Mouse (Mus musculus) right cerebral cortex, postnatal 36 days (tissue): ENCODE data around the gene Perm1.

Experiments
- DNase-seq, 2 experiments: peaks; one replicate each; pipeline ENCODE4 v3.0.0; 2022; ENCODE audit warnings: low spot score in 2 of 2, mixed read lengths in 1 of 2

Perm1 gene

GRCm38 (mm10) chr4:156215649-156216048 lies at the start of gene Perm1:
TSS of gene Perm1 (plus strand) at chr4:156215868.
- DNase-seq: no peak

DNA sequence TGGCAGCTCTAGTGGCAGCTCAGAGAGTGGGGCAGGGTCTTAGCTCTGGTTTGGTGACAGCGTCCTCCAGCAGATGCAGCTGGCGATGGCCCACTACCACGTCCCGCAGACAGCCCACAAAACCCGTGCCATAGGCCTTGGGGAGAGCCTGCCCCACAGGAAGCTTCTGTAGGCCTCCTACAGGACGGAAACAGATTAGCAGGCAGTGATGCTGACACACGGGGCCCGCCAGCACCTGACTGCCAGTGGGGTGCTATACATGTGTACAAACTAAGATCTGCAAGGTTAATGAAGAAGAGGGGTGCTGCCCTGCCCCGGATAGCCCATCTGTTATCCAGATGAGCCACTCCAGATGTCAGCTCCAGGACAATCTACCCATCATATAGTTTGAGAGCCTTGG lies 49.2 kb upstream of the Perm1 start:
- DNase-seq: no peak

DNA sequence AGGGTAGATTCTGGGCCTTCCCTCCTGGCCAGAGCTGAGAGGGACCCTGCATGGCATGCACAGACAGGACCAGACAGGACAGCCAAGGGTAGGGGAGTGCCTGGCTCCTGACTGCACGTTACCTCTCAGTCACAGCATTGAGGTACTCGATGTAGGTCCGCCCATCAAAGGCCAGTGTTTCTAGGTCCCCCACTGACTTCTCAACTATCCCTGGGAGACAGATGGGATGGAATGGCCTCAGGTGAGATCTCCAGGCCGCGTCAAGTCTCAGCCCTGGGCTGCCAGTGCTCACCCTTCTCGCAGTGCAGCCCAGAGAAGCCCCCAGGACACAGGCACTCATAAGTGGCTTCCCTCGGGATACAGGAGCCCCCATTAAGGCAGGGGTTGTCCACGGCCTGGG lies 47.1 kb upstream of the Perm1 start:
- DNase-seq: no peak

DNA sequence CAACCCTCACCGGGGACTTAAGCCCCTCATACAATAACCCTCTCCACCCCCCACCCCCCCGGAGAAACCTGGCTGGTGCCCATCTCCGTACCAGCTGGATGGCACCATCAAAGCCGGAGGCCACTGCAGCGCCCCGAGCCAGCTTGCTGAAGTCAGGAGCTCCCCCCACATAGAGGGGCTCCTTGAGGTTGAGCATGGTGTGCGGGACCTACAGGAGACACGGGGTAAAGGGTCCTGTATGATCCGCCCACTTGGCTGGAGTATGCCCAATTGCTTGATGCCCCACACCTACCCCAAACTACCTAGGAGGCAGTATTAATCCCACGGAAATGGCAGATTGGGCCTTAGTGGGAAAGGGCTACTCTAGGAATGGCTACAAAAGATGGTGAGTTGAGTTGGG lies 46.5 kb upstream of the Perm1 start:
- DNase-seq: peak in 1 of 2 experiments; percentile 0

DNA sequence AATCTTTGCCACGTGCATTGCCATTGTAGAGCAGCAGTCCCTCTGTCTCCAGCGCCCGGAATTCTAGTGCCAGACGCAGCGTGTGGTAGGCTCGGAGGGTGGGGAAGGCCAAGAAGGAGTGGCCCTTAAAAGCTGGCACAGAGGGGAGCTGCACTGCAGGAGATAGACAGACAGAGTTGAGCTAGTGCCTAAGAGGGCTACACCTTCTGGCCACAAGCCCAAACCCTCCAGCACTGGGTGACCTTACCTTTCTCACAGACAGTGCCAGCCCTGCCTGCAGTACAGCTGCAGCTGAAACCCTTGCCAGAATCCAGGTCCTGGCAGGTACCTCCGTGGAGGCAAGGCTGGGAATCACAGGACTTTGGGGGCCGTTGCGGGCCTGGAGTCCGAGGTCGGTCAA lies 43.8 kb upstream of the Perm1 start:
- DNase-seq: no peak

DNA sequence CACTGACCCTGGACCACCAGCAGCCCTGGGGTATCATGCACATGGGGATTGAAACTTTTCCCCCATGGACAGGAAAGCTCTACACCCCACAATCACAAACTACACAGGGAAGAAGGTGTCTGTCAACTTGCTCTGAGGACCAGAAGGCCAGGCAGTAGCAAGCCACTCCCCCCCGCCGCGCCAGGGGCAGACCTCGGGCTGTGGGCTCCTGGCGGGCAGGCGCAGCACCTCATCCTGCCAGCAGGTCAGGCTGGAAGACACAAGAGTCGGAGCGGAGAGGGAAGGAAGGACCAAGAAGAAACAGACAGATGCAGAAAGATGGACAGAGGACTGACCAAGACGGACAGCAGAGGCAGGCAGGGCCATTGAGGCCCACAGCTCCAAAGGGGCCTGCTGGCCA lies 38.0 kb upstream of the Perm1 start:
- DNase-seq: no peak

- no peak for DNase-seq
Measured at GRCm38 (mm10) chr4:156183747-156184146, 31.9 kb upstream of the Perm1 start.

DNA sequence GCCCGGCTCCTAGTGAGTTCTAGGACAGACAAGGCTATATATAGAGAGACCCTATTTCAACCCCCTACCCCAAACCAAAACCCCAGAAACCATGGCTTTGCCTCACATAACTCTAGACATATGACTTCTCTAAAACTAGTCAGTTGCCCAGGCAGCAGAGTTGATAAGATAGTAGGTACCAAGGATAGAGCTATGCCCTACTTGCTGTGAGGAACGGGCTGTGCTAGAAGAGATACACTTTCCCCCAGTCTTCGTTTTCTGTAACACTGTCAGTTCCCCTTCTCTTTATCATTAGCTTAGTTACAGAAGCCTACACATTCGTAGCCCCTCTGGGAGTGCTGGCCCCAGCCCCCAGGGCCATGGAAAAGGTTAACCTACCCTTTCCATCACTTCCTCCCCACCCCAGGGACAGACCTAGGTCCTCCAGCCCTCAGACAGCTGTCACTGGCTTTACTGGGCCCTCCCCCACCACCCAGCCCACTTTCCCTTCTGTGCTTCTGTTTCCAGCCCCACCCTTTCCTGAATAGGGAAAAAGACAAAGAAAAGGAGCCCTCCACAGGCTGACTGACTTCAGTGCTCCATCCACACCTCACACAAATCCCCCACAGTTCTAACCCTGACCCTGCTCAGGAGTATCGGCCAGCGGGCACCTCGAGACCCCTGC lies 31.2 kb upstream of the Perm1 start:
- no peak for DNase-seq

GRCm38 (mm10) chr4:156185456-156185949 lies 30.2 kb upstream of the Perm1 start:
- DNase-seq: no peak

GRCm38 (mm10) chr4:156185950-156186850 lies 29.5 kb upstream of the Perm1 start:
- DNase-seq: peak; percentile 45 to 59

DNA sequence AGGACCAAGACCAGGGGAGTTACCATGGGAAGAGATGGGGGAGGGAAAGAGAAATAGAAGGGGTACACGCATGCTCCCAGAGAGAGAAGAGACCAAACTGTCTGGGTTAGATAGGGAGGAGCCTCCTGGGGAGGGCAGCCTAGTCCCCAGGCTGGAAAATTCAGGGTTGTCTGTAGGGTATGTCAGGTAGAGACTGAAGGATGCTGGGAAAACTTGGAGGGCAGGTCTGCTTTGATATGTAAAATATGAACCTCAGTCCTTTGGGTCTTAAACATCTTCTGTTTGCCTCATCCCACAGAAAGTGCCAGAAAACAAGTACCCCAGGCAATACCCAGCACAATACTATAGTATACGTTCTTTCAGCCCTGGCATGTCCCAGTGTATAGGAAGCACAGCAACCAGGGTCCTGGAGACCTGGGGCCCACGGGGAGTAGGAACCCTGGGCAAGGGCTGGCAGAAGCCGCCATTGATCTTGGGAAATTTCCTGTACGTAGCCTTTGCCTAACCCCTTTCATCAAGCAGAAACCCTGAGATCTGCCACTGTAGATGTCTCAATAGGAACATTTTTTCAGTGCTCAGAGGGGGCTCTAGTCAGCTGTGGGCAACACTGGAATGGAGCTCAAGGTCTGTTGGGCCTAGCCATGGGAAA lies 27.4 kb upstream of the Perm1 start:
- DNase-seq: no peak

DNA sequence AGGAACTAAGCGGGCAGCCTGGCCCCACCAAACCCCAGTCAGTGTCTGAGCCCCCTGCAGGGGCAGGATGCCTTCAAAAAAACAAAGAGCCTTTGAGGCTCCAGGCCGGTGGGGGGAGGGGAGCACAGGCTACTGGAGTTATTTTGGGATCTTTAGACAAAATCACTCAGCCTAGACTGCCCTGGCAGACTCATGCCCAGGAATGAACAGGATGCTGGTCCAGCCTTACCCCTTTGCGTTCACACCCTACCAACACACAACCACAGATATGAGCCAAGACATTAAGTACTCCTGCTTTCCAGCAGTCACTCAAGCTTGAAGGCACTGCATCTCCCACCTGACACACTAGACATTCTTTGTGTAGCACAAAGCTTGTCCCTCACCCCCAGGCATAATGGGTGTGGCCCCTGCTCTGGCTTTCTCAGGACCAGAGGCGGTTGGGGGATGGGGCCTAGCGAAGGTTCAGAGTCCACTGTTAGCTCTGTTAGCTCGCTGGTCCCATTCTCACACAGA lies 26.8 kb upstream of the Perm1 start:
- no peak for DNase-seq

DNA sequence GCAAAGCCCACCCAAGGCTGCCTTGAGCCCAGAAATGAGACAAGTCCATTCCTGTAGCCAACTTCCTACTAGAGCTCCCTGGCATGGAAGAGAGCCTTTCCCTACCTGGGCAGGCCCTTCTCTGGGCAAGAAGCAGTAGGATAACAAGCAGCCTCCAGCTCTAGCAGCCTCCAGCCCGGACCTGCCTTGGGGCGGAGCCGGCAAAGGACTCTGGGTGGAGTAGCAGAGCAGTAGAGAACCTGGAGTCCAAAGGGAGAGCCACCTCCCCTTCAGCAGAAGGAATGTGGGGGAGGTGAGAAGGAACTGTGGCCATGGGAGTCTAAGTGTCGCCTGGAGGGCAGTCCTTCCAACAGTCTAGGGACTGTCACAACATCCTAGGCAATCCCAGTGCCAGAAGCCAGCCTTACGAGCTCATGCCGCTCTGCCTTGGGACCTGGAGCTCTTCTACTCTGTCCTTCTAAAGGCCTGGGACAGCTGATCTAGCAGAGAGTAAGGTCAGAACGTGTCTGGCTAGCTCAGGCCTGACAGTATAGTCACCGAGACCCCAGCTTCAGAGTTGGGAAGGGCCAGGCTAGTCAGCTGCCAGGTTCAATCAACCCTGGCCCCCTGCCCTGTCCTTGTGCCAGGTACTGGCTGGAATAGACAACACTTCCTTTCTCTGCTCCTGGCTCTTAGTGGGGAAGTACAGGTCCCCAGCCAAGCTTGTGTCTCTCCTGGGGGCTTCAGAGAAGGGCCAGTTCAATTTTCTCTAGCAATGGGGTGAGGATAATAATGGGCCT lies 23.1 kb upstream of the Perm1 start:
- DNase-seq: no peak

- no peak for DNase-seq
Measured at GRCm38 (mm10) chr4:156193200-156193590, 22.5 kb upstream of the Perm1 start.

GRCm38 (mm10) chr4:156193906-156194305 lies 21.8 kb upstream of the Perm1 start:
- DNase-seq: no peak

DNA sequence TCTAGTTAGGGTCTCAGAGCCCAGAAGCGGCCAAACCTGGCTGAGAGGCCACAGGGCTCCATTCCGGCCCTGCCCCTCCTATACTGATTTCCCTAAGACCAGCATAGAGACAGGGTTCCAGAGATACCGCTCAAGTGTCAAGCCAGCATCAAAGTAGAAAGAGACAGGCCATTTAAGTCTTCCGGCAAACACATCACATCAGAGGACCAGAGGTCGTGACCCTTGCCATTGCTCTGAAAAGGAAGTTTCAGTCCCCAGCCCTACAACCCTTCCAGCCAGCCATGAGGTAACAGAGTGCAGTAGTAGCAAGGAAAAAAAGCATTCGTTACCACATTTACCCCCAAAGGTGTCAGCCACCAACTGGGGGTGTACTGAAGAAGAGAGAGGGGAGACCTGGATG lies 21.3 kb upstream of the Perm1 start:
- DNase-seq: no peak

DNA sequence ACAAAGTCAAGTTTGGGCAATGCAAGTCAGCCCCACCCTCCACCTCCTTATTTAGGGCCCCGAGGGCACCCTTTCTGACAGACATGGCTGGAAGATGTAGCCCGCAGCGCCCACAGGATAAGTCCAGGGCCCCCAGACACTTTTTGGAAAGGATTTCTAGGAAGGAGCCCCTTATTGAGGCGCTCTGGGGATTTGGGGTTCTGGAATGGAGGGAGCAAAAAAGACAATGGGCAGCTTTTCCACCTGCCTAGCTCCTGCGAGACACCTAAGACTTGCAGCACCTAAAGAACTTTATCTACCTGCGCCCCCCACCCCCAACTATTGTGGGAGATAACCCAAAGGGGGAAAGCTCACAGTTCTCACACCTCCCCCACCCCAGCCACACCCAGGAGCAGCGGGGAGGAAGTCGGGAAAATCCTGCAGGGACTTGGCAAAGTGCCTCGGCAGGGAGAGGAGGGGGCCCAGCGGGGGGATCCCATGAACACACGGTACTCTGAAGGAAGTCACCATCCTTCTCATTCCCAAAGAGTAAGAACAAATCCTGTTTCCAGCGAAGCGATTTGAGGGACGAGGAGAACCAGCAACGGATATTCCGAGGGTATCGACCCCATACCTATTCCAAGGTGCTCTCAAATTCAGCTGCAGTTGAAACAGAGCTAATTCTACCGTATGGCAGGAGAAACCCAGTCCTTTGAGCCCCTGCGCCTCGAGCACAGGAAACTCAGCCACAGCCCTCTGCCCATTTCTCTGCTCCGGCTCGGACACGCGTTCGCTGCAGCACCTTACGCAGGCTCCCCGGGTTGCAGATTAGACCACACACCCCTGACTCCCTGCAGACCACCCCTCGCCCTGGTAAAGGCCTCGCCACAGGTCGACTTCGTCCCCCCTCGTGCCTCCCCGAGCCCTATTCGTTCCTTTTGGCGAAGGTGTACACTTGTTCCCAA lies 19.5 kb upstream of the Perm1 start:
- DNase-seq: no peak

- DNase-seq: peak in 1 of 2 experiments; percentile 24
Measured at GRCm38 (mm10) chr4:156197131-156197828, 18.4 kb upstream of the Perm1 start, which contains the start of gene Agrn. TSS of gene Agrn (minus strand) at chr4:156197488.

- DNase-seq: peak; percentile 61 to 68
Measured at GRCm38 (mm10) chr4:156197829-156198205, 17.9 kb upstream of the Perm1 start.
